Mouse (Mus musculus): Measurements from ENCODE around the gene Gch1. TPM values are rescaled to one million over a fixed set of nuclear protein-coding genes. Genes with fewer than 3 reads are reported as not detected.

The Gch1 gene
- total RNA-seq, 1 experiment from 2014 or later = 32.1 TPM

DNA sequence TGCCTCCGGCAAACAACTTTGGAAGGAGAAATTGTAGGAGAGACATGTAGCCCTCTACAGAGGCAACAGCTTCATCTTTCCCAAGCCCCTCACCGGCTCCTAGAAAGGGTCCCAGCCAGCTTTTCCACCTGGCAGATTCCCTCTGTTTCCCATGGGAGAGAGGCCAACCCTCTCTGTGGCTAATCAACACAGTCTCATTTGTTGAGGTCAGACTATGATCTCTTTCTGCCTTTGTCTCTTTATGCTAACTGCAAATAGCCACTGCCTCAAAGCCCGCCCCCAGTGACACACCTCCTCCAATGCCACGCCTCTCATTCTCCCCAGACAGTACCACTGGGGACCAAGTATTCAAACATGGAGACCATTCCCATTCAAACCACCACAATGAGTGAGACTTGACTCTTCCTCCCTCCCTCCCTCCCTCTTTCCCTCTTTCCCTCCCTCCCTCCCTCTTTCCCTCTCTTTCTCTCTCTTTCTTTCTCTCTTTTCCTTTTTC lies 20.5 kb upstream of the Gch1 start:
- ATAC-seq (replicated peaks; ENCODE audit: insufficient number of reproducible peaks, low FRiP score, low TSS enrichment, poor library complexity, severe bottlenecking) = no peak

- ATAC-seq (replicated peaks; ENCODE audit: insufficient number of reproducible peaks, low FRiP score, low TSS enrichment, poor library complexity, severe bottlenecking) = no peak
Measured at GRCm38 (mm10) chr14:47208564-47209493, 19.6 kb upstream of the Gch1 start.

GRCm38 (mm10) chr14:47206601-47207000 lies 17.4 kb upstream of the Gch1 start:
- ATAC-seq (replicated peaks; ENCODE audit: insufficient number of reproducible peaks, low FRiP score, low TSS enrichment, poor library complexity, severe bottlenecking) = no peak

- ATAC-seq (replicated peaks; ENCODE audit: insufficient number of reproducible peaks, low FRiP score, low TSS enrichment, poor library complexity, severe bottlenecking) = no peak
Measured at GRCm38 (mm10) chr14:47205270-47205972, 16.2 kb upstream of the Gch1 start.

GRCm38 (mm10) chr14:47197340-47197739 lies 8.1 kb upstream of the Gch1 start:
- ATAC-seq (replicated peaks; ENCODE audit: insufficient number of reproducible peaks, low FRiP score, low TSS enrichment, poor library complexity, severe bottlenecking) = no peak

GRCm38 (mm10) chr14:47196711-47197110 lies 7.5 kb upstream of the Gch1 start:
- no peak for ATAC-seq (replicated peaks; ENCODE audit: insufficient number of reproducible peaks, low FRiP score, low TSS enrichment, poor library complexity, severe bottlenecking)

DNA sequence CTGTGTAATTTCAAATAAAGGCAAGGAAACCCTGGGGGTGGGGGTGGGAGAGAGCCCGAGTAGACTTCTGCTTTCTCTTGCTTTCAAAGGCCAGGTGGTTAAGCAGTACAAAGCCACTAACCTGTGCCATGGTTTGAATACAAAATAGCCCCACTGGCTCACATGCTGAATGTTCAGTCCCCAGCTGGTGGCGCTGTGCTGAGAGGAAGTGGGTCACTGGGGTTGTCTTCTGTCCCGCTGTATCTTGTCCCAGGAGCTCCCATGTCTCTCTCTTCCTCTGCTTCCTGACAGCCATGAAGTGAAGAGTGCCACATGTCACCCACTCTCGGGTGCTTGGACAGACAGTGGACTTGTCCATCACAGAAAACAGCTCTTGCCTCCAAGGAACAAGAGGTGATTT lies 4.9 kb upstream of the Gch1 start:
- ATAC-seq (replicated peaks; ENCODE audit: insufficient number of reproducible peaks, low FRiP score, low TSS enrichment, poor library complexity, severe bottlenecking) = no peak

- ATAC-seq (replicated peaks; ENCODE audit: insufficient number of reproducible peaks, low FRiP score, low TSS enrichment, poor library complexity, severe bottlenecking) = no peak
Measured at GRCm38 (mm10) chr14:47193506-47193905, 4.3 kb upstream of the Gch1 start.

DNA sequence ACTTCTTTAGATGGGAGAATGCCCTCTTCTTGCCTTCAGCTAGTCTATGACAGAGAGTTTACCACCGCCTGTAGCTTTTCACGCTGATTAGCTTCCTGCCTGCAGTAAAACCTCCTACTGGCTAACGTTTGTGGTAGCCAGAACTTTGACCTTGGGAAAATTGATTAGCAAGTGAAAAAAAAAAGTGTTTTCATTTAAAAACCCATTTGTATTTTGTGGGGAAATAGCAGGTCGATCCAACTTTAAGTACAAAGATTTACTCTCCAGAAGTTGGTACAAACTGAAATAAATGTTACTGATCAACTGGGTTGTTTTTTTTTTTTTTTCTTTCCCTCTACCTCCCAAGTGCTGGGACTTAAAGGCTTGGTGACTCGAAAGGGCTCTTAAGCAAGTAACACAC lies 2.6 kb upstream of the Gch1 start:
- no peak for ATAC-seq (replicated peaks; ENCODE audit: insufficient number of reproducible peaks, low FRiP score, low TSS enrichment, poor library complexity, severe bottlenecking)

DNA sequence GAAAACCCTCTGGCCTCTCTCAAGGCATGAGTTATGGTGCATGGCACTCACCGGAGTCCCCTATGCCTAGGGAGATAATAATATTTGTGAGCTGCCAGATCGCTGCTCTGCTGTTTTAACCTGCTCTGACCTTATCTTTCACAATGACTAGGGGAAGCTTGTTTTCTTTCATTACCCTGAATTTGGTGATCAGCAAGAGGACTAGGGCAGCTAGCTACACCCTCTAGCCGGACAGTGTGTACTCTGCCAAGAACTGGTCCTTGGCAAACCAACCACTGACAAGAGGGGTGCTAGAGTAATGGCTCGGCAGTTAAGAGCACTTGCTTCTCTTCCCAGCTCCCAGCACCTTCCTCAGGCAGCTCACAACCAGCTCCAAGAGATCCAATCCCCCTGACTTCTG lies 1.4 kb upstream of the Gch1 start:
- ATAC-seq (replicated peaks; ENCODE audit: insufficient number of reproducible peaks, low FRiP score, low TSS enrichment, poor library complexity, severe bottlenecking) = no peak

- ATAC-seq (replicated peaks; ENCODE audit: insufficient number of reproducible peaks, low FRiP score, low TSS enrichment, poor library complexity, severe bottlenecking) = peak; percentile 25; the same call in 1 of the 2 replicates
Measured at GRCm38 (mm10) chr14:47189635-47189955, 382 bp upstream of the Gch1 start.

GRCm38 (mm10) chr14:47188475-47188847 lies 752 bp downstream of the Gch1 start:
- no peak for ATAC-seq (replicated peaks; ENCODE audit: insufficient number of reproducible peaks, low FRiP score, low TSS enrichment, poor library complexity, severe bottlenecking)

DNA sequence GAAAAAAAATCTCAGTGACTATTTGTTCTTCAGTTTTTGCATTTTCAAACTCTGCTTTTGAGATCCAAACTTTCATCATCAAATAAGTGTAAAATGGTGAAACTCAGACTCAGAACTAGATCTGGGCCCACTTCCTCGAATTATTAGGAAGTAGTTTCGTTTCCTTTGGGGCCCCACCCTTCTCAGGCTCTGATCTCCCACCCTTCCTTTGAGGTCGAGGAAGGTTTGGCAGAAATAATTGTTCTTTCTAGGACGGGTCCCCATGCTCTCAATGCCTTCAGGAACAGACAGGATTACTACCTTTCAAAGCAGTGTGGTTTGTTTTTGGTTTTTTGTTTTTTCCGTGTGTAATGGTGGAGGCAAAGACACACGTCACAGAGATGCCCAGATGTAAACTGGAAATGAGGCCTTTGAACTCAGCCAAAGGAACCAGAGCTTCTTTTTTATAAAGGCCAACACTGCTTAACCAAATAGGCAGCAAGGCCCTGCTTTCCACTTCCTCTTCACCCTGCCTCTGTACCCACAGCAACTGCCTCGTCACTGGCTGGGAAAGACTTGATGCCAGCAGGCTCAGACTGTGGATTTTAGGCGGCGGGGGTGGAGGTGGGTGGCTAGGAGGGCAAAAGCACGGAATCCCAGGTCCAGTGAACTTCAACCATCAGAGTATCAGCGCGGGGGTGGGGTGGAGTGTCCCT lies 1.4 kb downstream of the Gch1 start:
- peak; percentile 66 for ATAC-seq (replicated peaks; ENCODE audit: insufficient number of reproducible peaks, low FRiP score, low TSS enrichment, poor library complexity, severe bottlenecking)

DNA sequence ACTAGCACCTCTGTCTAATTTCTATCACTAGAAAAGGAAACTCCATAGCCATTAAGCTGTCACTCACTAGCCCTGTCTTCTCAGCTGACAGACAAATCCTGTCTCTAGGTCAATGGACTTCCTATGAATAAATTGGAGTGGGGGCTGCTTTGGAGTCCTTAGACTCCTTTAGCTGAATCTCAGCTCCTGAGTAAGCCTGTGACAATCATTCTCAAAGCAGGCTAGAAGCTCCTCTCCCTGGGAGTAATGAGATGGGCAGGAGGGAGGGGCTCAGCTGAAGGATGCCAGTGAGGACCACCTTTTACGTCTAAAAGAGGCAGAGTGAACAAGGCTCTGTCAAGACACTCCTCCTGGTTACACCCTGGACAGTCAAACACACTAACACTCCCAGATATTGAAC lies 2.0 kb downstream of the Gch1 start:
- no peak for ATAC-seq (replicated peaks; ENCODE audit: insufficient number of reproducible peaks, low FRiP score, low TSS enrichment, poor library complexity, severe bottlenecking)

GRCm38 (mm10) chr14:47186561-47186960 lies 2.7 kb downstream of the Gch1 start:
- peak; percentile 60 for ATAC-seq (replicated peaks; ENCODE audit: insufficient number of reproducible peaks, low FRiP score, low TSS enrichment, poor library complexity, severe bottlenecking)

- ATAC-seq (replicated peaks; ENCODE audit: insufficient number of reproducible peaks, low FRiP score, low TSS enrichment, poor library complexity, severe bottlenecking) = peak; percentile 29; the same call in 1 of the 2 replicates
Measured at GRCm38 (mm10) chr14:47181497-47182290, 7.5 kb downstream of the Gch1 start.

DNA sequence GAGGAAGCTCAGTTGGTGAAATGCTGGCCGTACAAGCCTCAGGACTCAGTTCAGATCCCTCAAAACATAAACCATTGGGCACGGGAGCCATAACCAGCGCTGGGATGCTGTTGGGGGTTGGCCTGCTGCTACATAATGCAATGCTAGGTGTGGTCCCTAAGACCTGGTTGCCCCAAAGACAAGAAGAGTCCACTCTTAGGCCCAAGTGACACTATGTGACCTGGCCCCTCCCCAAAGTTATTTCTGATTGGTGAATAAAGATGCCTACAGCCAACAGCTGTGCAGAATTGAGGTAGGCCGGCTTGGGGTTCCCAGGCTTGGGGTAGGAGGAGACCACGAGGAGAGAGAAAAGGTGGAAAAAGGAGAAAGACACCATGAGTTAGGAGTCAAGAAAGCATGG lies 10.4 kb downstream of the Gch1 start:
- no peak for ATAC-seq (replicated peaks; ENCODE audit: insufficient number of reproducible peaks, low FRiP score, low TSS enrichment, poor library complexity, severe bottlenecking)

DNA sequence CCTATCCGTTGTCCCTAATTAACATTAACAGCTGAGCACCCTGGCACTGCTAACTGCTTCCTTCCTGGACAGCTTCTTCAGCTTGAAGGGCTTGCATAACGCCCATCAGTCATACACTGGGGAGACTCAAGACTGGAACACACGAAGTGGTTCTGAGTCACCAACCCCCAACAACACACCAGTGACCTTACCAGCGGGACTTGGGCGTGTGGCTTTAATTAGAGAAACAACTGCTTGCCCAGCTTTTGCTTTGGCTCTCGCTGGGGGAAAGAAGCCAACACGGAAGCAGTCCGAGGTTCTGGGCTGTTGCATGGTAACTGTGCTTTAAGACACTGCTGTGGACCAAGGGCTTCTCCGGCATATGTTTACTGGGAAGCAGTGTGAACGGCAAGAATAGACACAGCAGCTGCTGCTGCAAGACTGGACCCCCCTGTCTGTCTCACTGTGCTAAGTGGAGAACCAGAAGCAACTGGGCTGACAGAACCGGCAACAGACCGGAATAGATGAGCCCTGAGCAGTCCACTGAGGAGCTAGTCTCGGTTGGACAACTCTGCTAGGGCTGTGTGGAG lies 11.3 kb downstream of the Gch1 start:
- peak; percentile 85 for ATAC-seq (replicated peaks; ENCODE audit: insufficient number of reproducible peaks, low FRiP score, low TSS enrichment, poor library complexity, severe bottlenecking)
